Mouse (Mus musculus) heart, postnatal 0 days (tissue): ENCODE results near the gene Slc36a1. TPM values are rescaled to one million over a fixed set of nuclear protein-coding genes. Genes with fewer than 3 reads are reported as not detected.

ENCODE experiments used
- ATAC-seq: fragments of 200-750 bp; cut with Nextera tagmentation; 2 replicates; pipeline ENCODE4 v1.8.0; 2017; ENCODE audit warnings: low read depth, moderate number of reproducible peaks, moderate library complexity; ENCODE audit not compliant: insufficient read depth
- DNase-seq: peaks from one replicate; pipeline ENCODE4 v3.0.0-alpha.2; 2016; ENCODE audit warnings: low spot score
- H3K27ac ChIP-seq: fragments of 300-500 bp; sonication (generic); 2 replicates; pipeline ENCODE4 v1.5.1; 2014; ENCODE audit warnings: low read depth, mild to moderate bottlenecking
- H3K27me3 ChIP-seq: fragments of 300-500 bp; sonication (generic); 2 replicates; pipeline ENCODE4 v1.6.1; 2014; ENCODE audit warnings: low read length, mixed read lengths; ENCODE audit not compliant: control insufficient read depth, insufficient read depth
- H3K36me3 ChIP-seq: fragments of 300-500 bp; sonication (generic); replicated peaks from 2 replicates; pipeline ENCODE4 v1.6.1; 2014; ENCODE audit warnings: low read length, mixed read lengths; ENCODE audit not compliant: control insufficient read depth, insufficient read depth
- H3K4me1 ChIP-seq: fragments of 300-500 bp; sonication (generic); 2 replicates; pipeline ENCODE4 v1.6.1; 2014; ENCODE audit warnings: antibody characterized with exemption; ENCODE audit not compliant: control insufficient read depth, insufficient read depth
- H3K4me2 ChIP-seq: fragments of 300-500 bp; sonication (generic); 2 replicates; pipeline ENCODE4 v1.6.1; 2014; ENCODE audit warnings: low read depth, mild to moderate bottlenecking, low read length, moderate library complexity
- H3K4me3 ChIP-seq: fragments of 300-500 bp; sonication (generic); 2 replicates; pipeline ENCODE4 v1.5.1; 2014; ENCODE audit warnings: low read depth, low read length
- H3K9ac ChIP-seq: fragments of 300-500 bp; sonication (generic); replicated peaks from 2 replicates; pipeline ENCODE4 v1.6.1; 2014; ENCODE audit warnings: low read depth, low read length, mixed read lengths
- H3K9me3 ChIP-seq: fragments of 300-500 bp; sonication (generic); replicated peaks from 2 replicates; pipeline ENCODE4 v1.6.1; 2016; ENCODE audit warnings: low read length; ENCODE audit not compliant: control insufficient read depth
- CTCF ChIP-seq: IDR thresholded peaks from 2 replicates; pipeline ENCODE4 v1.5.1; 2016; ENCODE audit warnings: antibody characterized with exemption, control low read depth, low read depth
- EP300 ChIP-seq: IDR thresholded peaks from 2 replicates; pipeline ENCODE4 v1.6.1; 2016; ENCODE audit warnings: antibody characterized with exemption, low read depth
- WGBS: fragments of 180-500 bp; shearing (Covaris S2); extraction: QIAGEN DNeasy Blood & Tissue Kit; methylation state at CpG from one replicate; pipeline ENCODE4 v1.1.7; 2014; 5-methylcytosine and 5-hydroxymethylcytosine counted together
- polyA plus RNA-seq: library from polyadenylated mRNA; unstranded; fragments of >200 nt; fragmentation: Nextera tagmentation; extraction: Ambion mirVana; gene quantifications from 2 replicates; pipeline ENCODE4 v1.2.1, GENCODE M21; 2015
- total RNA-seq: library from RNA; depleted of rRNA; stranded (reverse); fragments of >200 nt; gene quantifications from 2 replicates; pipeline ENCODE4 v1.2.3, GENCODE M21; 2014; ENCODE audit warnings: low replicate concordance; rRNA removed

Gene Slc36a1
- total and polyA plus RNA-seq, 2 experiments from 2014 or later: 1.00 to 6.9 TPM

GRCm38 (mm10) chr11:55274756-55275155 is 70.6 kb downstream of the Slc36a1 start:
- 81% methylated on average over 6 of the region's 6 CpGs for WGBS

More at GRCm38 (mm10) chr11:55274756-55275155, 70.6 kb downstream of the Slc36a1 start:
- H3K4me1 ChIP-seq: no peaks in the 10 kb centered on the region
- ATAC-seq: no peak
- no peak overlapping the region for H3K4me2 ChIP-seq
- no peak overlapping the region for H3K4me3 ChIP-seq
- no peaks in the 10 kb centered on the region for H3K9me3 ChIP-seq
- DNase-seq: no peak
- H3K36me3 ChIP-seq: no peaks in the 10 kb centered on the region
- no peak overlapping the region for H3K9ac ChIP-seq
- no peaks in the 10 kb centered on the region for H3K27me3 ChIP-seq
- TF ChIP-seq EP300: no peak
- no peak for TF ChIP-seq CTCF
- no peak overlapping the region for H3K27ac ChIP-seq

Other genes starting within 250 kb of the Slc36a1 start
- 16.6 and 19.9 TPM in 2 replicates for gene Tnip1, start 241.4 kb upstream of the Slc36a1 start, total RNA-seq
- 19.7 and 22.7 TPM in 2 replicates for gene Tnip1, start 241.4 kb upstream of the Slc36a1 start, polyA plus RNA-seq
- gene Anxa6, start 170.9 kb upstream of the Slc36a1 start, total RNA-seq: 306 and 424 TPM in 2 replicates
- 250 and 254 TPM in 2 replicates for gene Anxa6, start 170.9 kb upstream of the Slc36a1 start, polyA plus RNA-seq
- gene Ccdc69, start 126.2 kb upstream of the Slc36a1 start, total RNA-seq: 17.6 and 22.2 TPM in 2 replicates
- gene Ccdc69, start 126.2 kb upstream of the Slc36a1 start, polyA plus RNA-seq: 22.0 and 22.3 TPM in 2 replicates
- 17.2 and 23.9 TPM in 2 replicates for gene Gm2a, start 106.2 kb upstream of the Slc36a1 start, total RNA-seq
- 26.9 and 27.2 TPM in 2 replicates for gene Gm2a, start 106.2 kb upstream of the Slc36a1 start, polyA plus RNA-seq
- not detected in 2 replicates for gene Slc36a3, start 52.6 kb upstream of the Slc36a1 start, total RNA-seq
- gene Slc36a3, start 52.6 kb upstream of the Slc36a1 start, polyA plus RNA-seq: not detected in 2 replicates
- 2.5 and 10.2 TPM in 2 replicates for gene Slc36a2, start 19.3 kb upstream of the Slc36a1 start, total RNA-seq
- 6.6 and 7.0 TPM in 2 replicates for gene Slc36a2, start 19.3 kb upstream of the Slc36a1 start, polyA plus RNA-seq
- gene Fat2, start 132.2 kb downstream of the Slc36a1 start, total RNA-seq: 1.1 TPM in 1 of 2 replicates, not detected in the other
- gene Fat2, start 132.2 kb downstream of the Slc36a1 start, polyA plus RNA-seq: 0.01 TPM in 1 of 2 replicates, not detected in the other
- gene Sparc, start 218.8 kb downstream of the Slc36a1 start, total RNA-seq: 829 and 887 TPM in 2 replicates
- 1,674 and 1,711 TPM in 2 replicates for gene Sparc, start 218.8 kb downstream of the Slc36a1 start, polyA plus RNA-seq